Mouse (Mus musculus) testis, postnatal 10 days (tissue): ENCODE data around the gene 4930539E08Rik.
A peak's percentile ranks its signal among the peaks of the same experiment; 100 is the strongest.

Source experiments
- DNase-seq: peaks from one replicate; pipeline ENCODE4 v3.0.0; 2021; ENCODE audit warnings: low spot score

Gene 4930539E08Rik

DNA sequence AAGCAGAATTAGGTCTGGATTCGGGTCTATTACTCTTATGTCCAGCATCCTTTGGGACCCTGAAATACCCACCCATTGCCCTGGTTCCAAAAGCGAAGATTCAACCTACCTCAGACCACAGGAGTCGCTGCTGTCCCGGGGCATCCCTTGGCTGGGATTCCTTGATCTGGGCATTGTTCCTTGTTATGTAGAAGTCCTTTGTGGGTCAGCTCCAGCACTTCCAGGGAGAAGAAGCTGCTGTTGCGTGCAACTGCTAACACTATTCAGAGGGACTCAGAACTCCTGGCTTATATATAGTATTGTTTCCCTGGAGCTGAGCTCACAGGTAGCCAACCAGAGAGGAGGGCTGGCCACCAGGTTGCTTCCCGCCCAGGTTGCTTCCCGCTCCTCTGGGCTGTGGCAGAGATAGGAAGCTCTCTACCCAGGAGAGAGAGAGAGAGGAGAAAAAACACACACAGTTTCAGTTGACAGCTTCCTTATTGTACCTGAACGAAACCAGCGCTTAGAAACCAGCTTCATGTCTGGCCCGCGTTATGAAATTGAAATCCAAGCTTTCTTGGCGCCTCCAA lies at the start of gene 4930539E08Rik:
Gene 4930539E08Rik (minus strand): TSS at position 265 of the 569 bp plus-strand sequence.
- DNase-seq = no peak

DNA sequence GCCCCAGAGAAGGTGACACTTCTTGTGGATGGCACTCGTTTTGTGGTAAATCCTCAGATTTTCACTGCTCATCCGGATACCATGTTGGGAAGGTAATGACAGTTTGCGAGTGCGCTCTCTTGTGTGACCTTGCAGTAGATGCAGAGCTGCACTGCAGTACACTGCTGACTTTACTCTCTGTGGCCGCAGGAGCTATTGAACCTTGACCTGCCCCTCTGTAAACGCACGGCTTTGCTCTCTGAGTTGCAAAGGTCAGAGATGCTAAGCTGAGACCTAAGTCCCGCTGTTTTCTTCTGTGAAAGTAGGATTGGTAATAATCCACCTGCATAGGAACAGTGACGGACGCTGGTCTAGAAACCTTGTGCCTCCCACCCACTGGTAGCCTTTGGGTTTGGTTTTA lies 46.5 kb upstream of the 4930539E08Rik start:
- no peak for DNase-seq

DNA sequence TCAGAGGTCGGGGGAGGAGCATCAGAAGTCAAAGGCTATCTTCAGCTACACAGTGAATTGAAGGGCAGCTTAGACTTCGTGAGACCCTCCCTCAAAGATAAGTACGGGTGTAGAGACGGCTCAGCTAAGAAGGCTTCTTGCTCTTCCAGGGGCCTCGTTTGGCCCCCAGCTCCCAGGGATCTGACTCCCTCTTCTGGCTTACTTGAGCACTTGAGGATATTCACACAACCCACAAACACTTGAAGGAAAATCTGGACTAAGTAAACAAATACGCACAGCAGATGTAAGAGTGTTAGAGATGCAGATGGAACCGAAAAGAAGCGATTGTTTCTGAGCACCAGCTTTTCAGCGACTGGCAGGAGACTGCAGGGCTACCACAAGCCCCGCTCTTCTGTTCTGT lies 45.5 kb upstream of the 4930539E08Rik start:
- DNase-seq = no peak

DNA sequence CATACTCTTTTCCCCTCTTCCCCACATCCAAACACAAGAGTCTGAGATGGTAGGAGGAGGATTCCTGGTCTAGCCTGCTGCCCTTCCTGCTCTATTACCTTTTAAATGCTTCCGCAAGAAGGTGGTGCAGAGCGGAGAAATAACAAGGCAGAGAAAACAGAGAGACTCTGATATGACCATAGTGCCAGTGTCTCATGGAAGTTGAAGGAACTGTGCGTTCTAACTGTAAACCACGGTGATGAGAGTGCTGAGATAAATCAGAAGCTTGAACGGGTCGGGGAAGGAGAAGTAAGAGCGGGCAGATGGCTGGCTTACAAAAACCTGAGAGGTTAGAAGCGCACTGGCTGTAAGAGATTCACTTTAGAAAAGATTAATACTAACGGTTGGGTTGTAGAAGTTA lies 39.3 kb upstream of the 4930539E08Rik start:
- no peak for DNase-seq

DNA sequence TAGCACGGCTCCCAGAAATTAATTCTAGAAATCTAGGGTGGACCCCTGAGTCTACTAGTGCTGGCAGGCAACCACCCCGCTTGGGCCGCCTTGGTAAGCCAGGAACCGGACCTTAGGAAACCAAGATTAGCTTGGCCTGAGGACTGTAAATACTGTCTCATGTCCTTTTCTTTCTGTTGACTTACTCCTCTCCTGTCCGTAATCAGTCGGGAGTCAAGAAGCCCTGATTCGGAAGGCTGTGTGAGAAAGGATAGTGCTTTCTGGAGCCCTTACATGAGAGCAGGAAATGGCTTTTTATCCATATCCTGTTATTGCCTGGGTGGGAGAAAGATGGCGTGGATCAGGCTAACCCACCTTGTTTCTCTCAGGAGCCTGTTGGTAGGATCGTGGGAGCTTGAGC lies 38.1 kb upstream of the 4930539E08Rik start:
- DNase-seq = no peak

DNA sequence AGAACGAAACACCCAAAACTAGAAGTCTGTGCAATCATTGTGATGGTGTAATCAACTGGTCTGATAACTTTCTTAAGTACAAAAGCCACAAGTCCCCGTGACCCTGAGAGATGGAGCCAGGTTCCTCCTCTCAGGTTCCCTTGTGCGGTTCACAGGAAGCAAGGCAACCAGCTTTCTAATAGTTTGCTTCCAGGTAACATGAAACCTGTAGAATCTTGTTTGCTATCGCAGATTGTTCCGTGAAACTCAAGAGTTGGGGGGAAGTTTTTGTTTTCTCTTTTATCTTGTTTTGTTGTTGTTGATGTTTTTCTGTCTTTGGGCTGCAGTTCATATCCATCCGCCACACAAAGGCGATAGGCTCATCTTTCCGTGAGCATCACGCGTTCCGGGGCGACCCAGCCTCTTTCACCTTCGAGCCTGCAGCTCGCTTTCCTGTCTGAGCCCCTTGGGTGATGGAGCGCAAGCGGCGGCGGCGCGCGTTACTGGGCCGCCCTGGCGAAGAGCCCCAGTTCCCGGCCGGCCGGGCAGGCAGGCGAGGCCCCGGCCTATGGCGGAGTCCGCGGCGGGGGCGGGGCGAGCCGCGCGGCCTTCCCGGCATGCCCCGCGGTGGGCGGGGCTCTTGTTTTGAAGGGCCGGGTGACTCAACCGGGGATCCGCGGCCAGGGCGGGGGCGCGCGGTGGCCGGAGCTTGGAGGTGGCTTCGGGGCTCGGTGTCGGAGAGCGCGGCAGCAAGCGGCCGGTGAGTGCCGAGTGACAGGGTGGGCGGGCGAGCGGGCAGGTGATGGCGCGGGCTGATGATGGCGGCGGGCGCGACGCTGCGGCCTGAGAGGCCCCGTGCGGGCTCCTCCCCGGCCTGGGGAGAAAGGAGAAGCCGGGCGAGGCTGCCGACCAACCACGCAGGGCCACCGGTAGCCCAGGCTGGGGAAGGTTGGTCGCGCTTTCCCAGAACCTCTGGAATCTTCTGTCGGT lies 37.0 kb upstream of the 4930539E08Rik start, which contains the start of gene Kctd20:
Gene Kctd20 (plus strand): TSS at position 120 of the 969 bp plus-strand sequence.
- peak; percentile 97 for DNase-seq

DNA sequence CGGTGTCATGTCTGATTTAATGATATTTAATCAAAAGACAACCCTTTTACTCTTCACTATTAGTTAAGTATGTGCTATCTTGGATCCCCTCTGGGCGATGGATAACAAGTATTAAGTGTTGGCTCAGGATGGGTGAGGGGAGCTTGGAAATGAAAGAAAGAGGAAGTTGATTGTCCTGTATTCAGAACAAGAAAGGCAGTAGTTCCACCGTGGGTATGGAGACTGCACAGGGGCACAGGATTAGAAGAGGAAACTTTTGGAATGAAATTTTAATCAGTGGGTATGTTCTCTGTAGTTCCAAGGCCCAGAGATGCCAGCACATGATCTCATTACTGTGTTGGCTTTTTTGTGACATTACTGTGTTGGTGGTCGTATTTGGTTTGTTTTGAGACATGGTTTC lies 35.6 kb upstream of the 4930539E08Rik start:
- no peak for DNase-seq

DNA sequence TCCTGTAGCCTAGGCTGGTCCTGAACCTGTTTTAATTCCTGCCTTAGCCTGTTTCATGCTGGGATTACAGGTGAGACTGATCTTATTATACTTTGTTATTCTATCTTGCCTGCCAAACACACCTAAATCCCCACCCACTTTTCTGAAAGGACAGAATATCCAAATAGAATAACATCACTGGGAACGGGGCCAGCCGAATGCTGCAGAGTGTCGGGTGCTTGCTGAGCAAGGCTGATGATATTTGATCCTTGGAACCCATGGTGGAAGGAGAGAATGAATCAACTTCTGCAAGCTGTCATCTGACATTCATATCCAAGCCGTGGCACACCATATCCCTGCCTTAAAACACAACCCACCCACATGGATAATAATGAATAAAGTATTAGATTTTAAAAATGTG lies 33.5 kb upstream of the 4930539E08Rik start:
- DNase-seq = no peak

DNA sequence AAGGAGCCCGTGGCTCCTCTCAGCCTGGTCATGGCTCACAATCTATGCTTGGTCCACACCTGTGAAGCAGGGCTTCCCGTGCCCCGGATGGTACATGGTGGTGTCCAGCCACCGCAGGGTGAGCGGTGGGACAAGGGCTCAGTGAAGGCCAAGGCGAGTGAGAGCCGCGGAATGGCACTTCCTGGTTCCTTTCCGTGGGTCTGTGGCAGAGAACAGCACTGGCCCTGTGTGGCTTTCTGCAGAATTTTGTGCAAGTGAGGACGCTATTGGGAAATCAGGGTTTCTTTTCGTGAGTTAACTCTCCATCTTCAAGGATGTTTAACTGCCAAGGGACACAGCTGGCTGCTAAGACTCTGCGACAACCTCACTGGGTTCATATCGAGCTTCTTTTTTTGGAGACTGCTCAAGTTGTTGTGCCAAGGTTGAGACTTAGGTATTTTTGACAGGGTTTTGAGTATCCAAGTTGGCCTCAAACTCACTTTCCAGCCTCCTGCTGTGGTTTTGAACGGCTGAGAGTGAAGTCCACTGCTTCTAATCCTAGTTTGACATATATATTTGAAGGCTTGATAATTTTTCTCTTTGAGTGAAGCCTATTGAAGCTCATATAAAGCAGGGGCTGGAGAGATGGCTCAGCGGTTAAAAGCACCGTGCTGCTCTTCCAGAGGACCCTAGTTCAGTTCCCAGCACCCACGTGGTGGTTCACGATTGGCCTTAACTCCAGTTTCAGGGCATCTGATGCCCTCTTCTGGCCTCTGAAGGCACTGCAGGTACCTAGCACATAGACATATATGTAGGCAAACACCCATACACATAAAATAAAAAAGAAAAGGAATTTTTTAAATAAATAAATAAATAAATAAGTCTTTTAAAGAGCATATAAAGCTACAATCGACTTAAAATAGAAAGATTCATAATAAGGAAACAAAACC lies 32.2 kb upstream of the 4930539E08Rik start:
- no peak for DNase-seq

DNA sequence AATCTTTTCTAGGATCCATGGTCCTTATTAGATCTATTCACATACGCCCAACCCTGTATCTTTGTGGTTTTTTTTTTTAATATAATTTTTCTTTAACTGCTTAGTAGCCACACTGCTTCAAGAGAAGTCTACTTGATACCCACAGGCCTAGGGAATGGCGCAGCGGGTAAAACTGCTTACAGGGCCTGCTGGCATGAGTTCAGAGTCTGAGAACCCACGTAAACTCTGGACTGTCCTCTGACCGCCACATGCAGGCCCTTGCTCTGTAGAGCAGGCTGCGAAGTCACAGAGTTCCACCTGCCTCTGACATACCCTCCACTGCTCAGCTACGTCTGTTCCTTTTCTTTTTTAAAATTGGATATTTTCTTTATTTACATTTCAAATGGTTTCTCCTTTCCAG lies 29.4 kb upstream of the 4930539E08Rik start:
- DNase-seq = no peak

DNA sequence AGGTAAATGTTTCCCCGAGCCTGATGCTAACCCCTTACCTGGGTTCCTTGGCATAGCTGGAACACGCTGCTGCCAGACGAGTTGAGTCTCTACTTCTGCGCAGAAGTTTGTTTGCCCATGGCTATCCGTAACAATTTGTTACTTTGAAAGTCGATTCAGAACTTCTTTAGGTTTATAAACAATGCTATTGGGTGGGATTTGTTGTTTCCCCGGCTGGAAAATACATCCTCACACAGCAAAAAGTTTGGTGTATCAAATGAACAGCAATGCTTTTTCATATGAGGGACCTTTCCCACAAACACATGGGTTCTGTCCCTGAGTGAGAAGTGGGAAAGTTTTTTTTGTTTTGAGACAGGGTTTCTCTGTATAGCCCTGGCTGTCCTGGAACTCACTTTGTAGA lies 28.6 kb upstream of the 4930539E08Rik start, which contains the start of gene Pxt1:
Gene Pxt1 (minus strand): TSS at position 101 of the 400 bp plus-strand sequence.
- DNase-seq = no peak

DNA sequence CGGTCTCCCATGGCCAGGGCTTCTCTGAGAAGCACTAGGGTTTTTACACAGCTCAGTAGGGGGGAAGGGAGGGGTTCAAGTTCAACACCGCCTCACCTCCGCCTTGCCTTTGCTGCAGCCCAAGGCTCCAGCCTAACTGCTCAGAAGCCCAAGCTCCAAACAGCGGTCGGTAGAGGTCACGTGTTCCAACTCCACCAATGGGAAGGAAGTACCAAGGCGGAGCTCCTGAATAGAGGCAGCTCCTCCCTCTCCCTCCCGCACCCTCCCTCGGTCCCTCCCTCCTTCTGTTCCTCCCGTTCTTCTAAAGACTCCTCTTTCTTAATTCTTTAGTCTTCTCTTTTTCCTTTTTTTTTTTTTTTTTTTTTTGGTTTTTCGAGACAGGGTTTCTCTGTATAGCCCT lies 27.0 kb upstream of the 4930539E08Rik start:
- no peak for DNase-seq

DNA sequence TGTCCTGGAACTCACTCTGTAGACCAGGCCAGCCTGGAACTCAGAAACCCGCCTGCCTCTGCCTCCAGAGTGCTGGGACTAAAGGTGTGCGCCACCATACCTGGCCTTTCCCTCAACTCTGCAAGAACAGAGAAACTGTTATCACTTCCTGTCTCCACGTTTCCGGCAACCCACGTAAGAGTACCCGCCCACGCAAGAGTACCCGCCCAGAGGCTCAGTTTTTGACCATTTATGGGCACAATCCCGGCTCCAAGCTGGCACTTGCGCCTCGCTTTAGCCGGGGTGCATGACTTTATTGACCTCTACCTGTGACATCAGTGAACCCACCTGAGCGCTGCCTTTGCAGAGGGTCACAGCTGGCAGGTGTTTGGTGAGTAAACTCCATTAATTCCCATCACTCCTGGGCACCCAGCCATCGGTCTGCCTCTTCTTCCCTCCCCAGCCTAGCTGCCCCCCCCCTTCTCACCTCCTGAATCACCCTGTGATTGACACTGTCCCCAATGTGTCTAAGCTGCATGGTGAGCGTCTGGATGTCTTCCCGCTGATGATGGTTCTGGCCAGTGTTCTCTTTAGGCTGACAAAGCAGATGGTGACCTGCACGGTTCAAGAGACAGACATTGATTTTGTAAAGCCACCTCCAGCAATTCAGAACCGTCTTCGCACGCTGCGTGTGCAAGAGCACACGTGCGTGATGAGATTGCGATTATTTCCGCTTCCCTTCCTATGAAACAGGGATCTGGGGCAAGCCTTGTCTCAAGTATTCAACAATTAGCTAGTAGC lies 25.8 kb upstream of the 4930539E08Rik start:
- DNase-seq = no peak

DNA sequence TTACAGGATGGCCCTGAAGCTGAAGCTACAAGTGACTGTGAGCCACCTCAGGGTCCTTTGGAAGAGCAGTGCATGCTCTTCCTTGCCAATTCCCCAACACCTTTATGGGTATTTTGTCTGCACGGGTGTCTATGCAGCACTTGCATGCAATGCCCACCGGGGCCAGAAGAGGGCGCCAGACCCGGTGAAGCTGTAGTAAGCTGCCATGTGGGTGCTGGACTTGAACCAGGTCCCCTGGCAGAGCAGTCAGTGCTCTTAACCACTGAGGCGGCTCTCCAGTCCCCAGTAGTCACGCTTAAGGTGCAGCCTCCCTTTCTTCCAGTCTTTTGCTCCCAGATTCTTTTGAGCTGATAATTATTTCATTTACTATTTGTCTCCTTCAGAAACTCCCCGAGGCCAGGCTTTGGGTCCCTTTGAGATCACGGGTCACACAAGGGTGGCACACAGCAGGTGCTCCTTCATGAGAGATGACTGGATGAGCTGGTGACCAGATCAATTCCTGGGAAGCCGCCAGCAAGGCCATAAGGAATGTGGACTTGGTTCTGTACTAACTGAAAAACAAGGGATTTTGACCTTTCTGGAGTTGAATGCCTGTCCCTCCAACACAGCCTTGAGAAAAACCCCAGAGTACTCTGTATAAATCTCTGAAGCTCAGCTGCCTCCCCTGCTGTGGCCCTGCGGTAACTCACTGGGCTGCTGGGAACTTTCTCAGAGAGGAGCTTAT lies 21.7 kb upstream of the 4930539E08Rik start:
- peak; percentile 84 for DNase-seq

DNA sequence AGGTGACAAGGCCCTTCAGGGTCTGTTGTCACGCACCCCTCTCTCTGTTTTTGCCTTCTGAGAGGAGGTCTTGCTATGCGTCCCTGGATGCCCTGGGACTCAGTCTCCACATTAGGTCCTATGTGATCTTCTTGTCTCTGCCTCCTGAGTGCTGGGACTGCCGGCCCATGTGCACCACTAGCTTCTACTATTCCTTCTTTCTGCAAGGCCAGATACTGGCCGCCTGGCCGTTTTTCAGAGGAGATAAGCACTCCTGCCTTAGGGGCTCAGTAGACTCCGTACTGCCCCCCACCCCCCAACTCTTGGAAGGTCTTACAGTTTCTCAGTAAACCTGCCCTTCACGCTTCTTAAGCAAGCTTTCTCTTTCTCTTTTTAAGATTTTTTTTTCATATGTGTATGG lies 21.0 kb upstream of the 4930539E08Rik start:
- no peak for DNase-seq

DNA sequence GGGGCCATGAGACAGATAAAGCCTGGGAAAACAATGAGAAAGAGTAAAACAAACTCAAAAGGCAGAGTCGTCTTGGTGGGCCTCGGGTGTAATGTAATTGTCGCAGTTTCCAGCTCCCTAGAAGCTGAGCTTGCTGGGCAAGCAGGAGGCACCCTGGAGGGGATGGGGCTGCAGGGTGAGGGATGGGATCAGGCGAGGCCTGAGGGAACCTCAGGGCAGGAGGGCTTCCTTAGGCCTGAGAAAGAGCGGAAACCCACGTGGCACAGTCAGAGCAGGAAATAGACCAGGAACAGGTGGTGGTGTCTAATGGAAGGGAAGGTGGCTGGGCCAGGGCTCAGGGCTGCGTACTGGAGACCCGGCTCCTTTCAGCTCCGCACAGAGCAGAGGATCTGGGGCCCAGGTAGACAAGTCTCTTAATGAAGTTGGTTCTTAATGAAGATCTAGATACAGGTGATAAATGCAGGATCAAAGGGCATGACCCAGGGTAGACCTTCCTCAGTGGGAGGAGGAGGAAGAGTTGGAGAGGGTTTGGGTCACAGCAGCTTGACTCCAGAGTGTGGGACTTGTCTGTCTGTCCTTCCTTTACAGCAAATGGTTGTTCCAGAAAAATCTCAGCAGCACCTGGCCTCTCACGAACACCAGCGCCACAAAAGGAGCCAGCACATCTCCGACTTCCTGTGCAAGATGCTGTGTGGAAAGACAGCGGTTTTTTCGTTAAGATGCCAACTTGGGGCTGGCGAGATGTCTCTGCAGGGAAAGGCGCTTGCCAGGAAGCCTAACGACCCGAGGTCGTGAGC lies 19.2 kb upstream of the 4930539E08Rik start:
- no peak for DNase-seq

DNA sequence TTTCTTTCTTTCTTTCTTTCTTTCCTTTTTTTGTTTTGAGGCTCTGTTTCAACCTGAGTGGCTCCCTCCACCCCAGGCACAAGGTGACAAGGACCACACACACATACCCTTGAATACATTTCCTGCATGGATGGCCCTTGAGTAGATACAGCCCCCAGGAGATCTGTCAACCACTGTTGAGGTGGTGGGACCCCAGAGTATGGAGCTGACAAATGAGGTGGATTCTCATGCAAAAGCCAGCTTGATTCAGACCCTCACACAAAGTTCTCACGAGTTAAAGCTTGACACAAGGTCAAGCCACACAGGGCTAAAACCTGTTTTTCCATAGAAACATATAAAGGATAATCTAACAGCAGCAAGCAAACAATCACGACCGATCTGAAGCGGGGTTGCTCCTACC lies 17.1 kb upstream of the 4930539E08Rik start:
- DNase-seq = no peak

DNA sequence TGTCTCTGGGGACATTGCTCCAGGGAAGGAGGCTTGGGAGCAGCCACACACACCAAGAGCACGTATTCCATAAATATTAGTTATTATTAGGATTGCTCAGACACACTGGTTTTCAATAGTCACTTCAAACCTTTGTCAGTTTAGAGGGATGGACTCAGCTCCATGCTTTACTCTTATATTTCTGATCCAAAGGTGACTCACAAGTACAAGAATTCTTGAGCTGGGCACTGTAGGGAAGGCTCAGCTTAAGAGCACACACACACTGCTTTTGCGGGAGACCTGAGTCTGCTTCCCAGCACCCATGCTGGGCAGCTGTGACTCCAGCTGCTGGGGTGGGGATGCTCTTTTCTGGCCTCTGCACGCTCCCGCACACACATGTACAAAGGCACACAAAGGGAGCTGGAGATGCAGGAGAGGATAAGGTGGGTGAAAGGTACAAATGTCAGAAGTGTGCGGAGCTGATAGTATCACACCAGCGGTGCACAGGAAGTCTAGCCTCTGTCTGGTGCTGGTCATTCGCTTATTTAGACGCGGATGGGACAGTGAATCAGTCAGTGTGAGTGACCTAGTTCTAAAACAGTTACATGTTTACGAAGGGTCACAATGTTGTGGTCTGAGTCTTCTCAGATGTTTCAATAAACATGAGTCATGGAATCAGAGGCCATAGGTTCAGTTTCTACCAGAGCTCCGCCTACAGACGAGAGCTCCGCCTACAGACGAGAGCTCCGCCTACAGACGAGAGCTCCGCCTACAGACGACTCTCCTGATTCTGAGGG lies 16.5 kb upstream of the 4930539E08Rik start:
- no peak for DNase-seq
